Mouse (Mus musculus): ENCODE data around the gene Ugt1a8. TPM values are rescaled to one million over a fixed set of nuclear protein-coding genes. Genes with fewer than 3 reads are reported as not detected.
"Not testable (repeated sequence)": the region's sequence is repeated elsewhere in the genome, so short reads cannot be mapped to it uniquely, and the experiment has no call there.

Gene Ugt1a8
- polyA plus RNA-seq, 1 experiment from 2014 or later: not detected

DNA sequence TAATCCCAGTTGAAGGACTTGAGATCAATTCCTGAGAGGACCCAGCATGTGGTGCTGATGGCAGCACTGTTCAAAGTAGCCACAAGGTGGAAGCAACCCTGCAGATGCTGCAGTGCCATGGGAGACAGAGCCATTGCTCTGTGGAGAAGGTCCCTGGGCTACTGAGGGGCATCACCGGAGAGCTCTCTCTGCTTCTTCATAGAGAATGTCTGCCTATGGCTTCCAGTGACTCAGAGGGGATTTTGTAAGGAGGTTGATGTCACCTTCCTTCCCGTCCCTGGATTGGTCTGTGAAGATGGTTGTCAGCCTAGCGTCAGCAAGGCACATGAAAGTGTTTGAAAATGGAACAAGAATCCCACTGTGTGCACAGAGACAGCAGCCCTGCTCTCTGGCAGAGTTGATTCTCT is 6.7 kb downstream of the Ugt1a8 start:
- not testable (repeated sequence) for H3K9me3 ChIP-seq (replicated peaks); ATAC-seq (ENCODE audit: low FRiP score); H3K36me3 ChIP-seq; H3K27ac ChIP-seq; H3K4me2 ChIP-seq (replicated peaks); H3K9ac ChIP-seq; H3K4me3 ChIP-seq; H3K27me3 ChIP-seq; H3K4me1 ChIP-seq
- WGBS: 76% methylated on average over 3 of the region's 3 CpGs

DNA sequence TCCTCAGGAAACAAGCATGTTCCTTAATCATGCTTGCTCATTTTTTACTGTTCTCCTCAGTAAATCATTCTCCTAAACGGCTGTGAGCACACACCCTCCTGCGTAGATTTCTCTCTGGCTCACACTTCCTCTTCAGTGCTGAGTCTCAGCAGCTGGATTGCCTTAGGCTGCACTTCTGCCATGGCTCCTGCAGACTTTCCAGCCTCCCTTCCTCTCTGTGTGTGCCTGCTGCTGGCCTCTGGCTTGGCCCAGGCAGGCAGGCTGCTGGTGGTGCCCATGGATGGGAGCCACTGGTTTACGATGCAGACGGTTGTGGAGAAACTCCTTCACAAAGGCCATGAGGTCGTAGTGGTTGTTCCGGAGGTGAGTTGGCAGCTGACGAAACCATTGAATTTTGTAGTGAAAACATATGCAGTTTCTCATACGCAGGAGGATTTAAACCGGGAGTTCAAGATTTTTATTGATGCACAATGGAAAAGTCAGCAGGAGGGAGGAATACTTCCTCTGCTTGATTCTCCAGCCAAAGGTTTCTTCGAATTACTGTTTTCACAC is 7.4 kb downstream of the Ugt1a8 start, which contains the start of gene Ugt1a7c:
Gene Ugt1a7c, plus strand, starts transcription at position 122 of the 552 bp plus-strand sequence.
- Histone ChIP-seq H3K9me3 (replicated peaks) (no peaks in the 10 kb centered on the region), H3K36me3 (no peaks in the 10 kb centered on the region), H3K27ac (no peak within 1 kb of the TSS), H3K4me3 (no peak within 1 kb of the TSS), H3K27me3 (no peaks in the 10 kb centered on the region), H3K9ac (no peak within 1 kb of the TSS), H3K4me1 (no peaks in the 10 kb centered on the region), H3K4me2 (replicated peaks) (no peak within 1 kb of the TSS)
- WGBS: 64% methylated on average over 10 of the region's 10 CpGs
- no peak for ATAC-seq (ENCODE audit: low FRiP score)

DNA sequence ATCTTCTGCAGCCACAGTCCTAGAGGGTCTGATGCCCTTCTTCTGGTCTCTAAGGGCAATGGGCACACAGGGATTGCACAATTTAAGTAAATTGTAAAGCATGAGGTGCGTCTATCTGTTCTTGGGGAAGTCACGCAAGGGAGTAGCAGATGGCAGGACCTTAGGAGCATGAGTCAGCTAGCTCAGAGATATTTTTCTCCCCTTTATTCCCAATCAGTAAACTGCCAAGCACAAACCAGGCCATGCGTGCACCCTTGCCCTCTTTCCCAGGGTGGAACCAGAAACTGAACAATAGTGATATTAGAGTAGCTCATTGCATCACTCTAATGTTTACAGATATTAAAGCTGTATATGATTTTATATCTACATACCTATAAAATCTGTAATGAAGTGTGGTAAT is 10.9 kb downstream of the Ugt1a8 start:
- not testable (repeated sequence) for H3K4me1 ChIP-seq; H3K4me3 ChIP-seq; ATAC-seq (ENCODE audit: low FRiP score); H3K27me3 ChIP-seq; H3K9me3 ChIP-seq (replicated peaks); H3K27ac ChIP-seq; H3K36me3 ChIP-seq; H3K9ac ChIP-seq; H3K4me2 ChIP-seq (replicated peaks)
- 92% methylated on average over 3 of the region's 3 CpGs for WGBS

DNA sequence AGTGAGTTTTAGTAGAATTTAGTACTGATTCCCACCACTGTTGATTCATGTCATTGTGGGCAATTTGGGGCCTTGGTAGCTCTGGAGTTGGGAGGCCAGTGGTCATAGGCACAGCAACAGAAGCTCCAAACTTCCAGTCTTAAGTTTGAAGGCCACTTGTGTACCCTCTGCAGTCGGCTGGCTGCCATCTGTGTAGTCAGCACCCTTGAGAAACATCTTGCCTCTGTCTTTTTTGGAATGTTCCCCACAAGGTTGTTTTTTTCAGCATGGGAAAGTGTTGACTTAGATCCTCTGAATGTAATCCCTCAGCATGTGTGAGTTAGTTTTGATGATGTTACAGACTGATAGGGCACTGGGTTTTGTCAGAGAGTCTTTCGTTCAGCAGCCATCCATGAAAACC is 12.1 kb downstream of the Ugt1a8 start:
- not testable (repeated sequence) for H3K27ac ChIP-seq; H3K9me3 ChIP-seq (replicated peaks); H3K4me1 ChIP-seq; H3K4me3 ChIP-seq; H3K9ac ChIP-seq; ATAC-seq (ENCODE audit: low FRiP score); H3K27me3 ChIP-seq; H3K4me2 ChIP-seq (replicated peaks); H3K36me3 ChIP-seq
- 82% methylated on average over 2 of the region's 2 CpGs for WGBS

DNA sequence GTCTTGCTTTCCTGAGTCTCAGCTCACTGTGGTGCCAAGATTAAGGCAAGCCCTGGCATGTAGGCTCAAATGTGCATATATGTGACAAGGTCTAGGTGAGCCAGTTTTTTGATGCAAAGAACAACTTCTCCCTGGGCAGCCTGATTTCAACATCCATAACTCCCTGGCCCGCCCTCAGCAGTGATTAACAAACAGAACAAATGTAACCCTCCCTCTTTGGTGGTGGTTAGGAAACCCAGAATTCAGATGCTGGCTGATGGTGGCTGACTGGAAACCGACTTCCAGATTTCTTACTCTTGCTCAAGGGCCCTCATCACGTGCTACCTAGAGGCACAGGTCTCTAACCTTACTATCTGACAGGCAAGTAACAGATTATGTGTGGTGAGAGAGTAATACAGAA is 15.4 kb downstream of the Ugt1a8 start, which contains the start of gene Ugt1a6b:
Gene Ugt1a6b, plus strand, starts transcription at position 234 of the 400 bp plus-strand sequence.
- not testable (repeated sequence) for H3K4me3 ChIP-seq; H3K9ac ChIP-seq; H3K4me1 ChIP-seq; ATAC-seq (ENCODE audit: low FRiP score); H3K9me3 ChIP-seq (replicated peaks); H3K27me3 ChIP-seq; H3K27ac ChIP-seq; H3K36me3 ChIP-seq; H3K4me2 ChIP-seq (replicated peaks)
- 54% methylated on average over 3 of the region's 3 CpGs for WGBS

DNA sequence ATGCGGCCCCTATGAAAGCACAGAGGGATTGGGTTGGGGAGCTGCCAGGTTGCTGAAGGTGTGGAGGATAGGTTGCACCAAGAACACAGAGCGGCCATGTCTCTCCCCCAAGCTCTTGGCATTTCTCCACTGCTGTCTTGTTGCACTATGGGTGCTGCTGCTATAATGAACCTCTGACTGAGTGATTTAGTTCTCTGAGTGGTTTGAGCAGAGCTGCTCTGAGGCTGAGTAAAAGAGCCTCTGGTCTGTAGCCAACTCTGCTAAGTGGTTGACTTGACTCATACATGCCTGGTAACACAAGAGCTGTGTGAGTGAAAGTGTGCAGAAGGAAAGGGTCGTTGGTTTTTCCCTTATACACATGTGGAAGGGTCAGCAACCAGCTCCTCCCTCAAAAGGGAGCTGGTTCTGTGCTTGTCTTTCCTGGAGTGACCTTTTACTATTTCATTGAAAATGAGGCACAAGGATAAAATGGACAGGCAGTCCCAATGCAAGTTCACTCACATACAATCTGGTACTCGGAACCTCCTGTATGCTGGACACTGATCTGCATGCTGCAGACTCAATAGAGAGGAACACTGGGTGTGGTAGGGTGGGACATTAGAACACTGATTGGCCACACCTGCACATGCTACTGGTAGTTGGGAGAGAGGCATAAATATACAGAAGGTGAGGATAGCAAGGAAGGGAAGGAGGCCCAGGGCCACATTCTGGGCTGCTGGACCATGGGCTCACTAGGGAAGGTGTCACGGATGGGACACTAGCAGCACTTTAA is 16.3 kb downstream of the Ugt1a8 start:
- not testable (repeated sequence) for H3K27ac ChIP-seq; H3K36me3 ChIP-seq; H3K9me3 ChIP-seq (replicated peaks); H3K4me3 ChIP-seq; H3K4me2 ChIP-seq (replicated peaks); H3K9ac ChIP-seq; H3K27me3 ChIP-seq; ATAC-seq (ENCODE audit: low FRiP score); H3K4me1 ChIP-seq
- 90% methylated on average over 5 of the region's 5 CpGs for WGBS

DNA sequence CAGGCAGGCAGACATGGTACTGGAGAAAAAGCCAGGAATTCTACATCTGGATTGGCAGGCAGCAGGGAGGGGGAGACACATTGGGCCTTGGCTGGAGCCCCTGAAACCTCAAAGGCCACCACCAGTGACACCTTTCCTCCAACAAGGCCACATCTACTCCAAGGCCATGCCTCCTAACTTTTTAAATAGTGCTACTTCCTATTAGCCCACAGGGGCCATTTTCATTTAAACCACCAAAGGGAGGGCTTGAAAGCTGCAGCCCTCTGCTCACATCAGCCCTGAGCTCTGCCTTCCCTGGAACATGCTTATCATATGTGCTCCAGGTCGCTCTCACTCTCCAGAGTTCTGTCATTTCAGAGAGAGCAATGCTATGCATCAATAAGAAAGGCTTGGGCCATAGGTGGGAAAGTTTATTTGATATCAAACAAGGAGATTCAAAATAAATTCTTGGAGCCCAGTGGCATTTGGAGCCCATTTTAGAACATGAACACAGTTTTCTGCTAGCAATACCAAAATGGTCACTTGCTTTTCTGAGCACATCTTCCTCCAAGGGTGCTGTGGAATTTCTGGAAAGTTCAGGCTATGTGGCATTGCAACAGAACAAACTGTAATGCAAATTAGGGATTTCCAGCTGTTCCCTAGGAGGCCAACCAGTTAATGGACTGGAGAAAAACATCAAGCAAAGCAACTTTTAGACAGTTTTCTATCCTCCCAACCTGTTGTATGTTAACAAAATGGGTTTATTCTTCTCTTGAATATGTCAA is 17.2 kb downstream of the Ugt1a8 start:
- 100% methylated on average over 1 of the region's 1 CpGs for WGBS
- Histone ChIP-seq H3K4me2 (replicated peaks) (no peak overlapping the region), H3K27me3 (no peaks in the 10 kb centered on the region), H3K4me3 (no peak overlapping the region), H3K4me1 (no peaks in the 10 kb centered on the region), H3K36me3 (no peaks in the 10 kb centered on the region), H3K27ac (no peak overlapping the region), H3K9ac (no peak overlapping the region), H3K9me3 (replicated peaks) (no peaks in the 10 kb centered on the region)
- ATAC-seq (ENCODE audit: low FRiP score): no peak

DNA sequence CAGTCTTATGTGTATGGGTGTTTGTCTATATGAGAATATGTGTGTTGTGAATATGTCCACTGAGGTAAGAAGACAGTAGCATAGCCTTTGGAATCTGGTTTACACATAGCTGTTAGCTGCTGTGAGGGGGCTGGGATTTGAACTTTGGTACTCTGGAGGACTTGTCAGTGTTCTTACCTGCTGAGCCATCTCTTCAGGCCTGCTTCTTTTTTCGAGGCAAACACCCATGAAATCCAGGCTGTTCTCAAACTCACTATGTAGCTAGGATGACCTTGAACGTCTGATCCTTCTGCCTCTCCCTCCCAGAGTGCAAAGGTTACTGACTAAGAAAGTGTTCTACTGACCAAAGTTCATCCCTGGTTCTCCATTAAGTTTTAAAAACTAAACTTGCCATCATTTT is 18.0 kb downstream of the Ugt1a8 start:
- Histone ChIP-seq H3K4me3 (no peak overlapping the region), H3K9me3 (replicated peaks) (no peaks in the 10 kb centered on the region), H3K4me2 (replicated peaks) (no peak overlapping the region), H3K27me3 (no peaks in the 10 kb centered on the region), H3K4me1 (no peaks in the 10 kb centered on the region), H3K36me3 (no peaks in the 10 kb centered on the region), H3K9ac (no peak overlapping the region), H3K27ac (no peak overlapping the region)
- whole genome bisulfite sequencing: 61% methylated on average over 2 of the region's 2 CpGs
- no peak for ATAC-seq (ENCODE audit: low FRiP score)

DNA sequence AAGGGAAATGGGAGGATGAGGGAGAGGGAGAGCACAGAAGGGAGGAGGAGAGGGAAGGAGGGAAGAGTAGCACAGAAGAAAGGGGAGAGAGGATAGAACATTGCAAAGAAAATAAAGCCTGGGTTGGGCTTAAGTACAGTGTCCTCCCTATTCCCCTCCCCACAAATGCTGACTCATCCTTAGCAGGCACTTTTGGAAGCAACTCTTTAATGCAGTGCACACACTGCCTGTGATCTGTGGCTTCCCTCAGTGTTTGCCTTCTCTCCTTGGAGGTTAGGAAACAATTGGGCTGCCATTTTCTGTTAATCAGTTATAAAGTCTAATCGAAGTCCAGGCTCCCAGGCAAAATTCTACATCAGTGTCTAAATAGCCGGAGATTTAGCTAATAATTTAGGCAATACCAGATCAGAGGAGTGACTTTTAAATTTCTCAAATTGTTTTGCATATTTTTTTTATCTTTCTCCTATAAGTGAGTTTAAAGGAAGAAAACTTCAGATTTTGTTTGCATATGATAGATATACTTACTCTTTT is 21.5 kb downstream of the Ugt1a8 start:
- not testable (repeated sequence) for H3K4me2 ChIP-seq (replicated peaks); H3K36me3 ChIP-seq; H3K9ac ChIP-seq; H3K4me1 ChIP-seq; H3K27me3 ChIP-seq; ATAC-seq (ENCODE audit: low FRiP score); H3K4me3 ChIP-seq; H3K9me3 ChIP-seq (replicated peaks); H3K27ac ChIP-seq
- WGBS: 84% methylated on average over 2 of the region's 2 CpGs

DNA sequence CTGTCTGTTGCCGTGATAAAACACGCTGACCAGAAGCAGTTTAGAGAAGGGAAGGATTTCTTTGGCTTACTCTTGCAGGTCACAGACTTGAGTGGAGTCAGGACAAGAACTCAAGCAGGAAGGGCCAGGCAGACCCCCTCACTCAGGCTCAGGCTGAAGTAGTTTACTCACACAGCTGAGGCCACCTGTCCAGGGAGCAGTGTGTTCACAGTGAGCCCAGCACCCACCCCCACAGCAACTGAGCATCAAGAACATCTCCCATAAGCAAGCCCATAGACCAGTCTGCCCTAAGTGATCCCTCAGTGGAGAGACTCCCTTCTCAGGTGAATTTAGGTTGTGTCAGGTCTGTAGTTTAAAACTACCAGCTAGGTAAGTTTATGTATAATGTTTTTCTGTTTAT is 22.0 kb downstream of the Ugt1a8 start:
- H3K36me3 ChIP-seq; H3K4me2 ChIP-seq (replicated peaks); H3K9ac ChIP-seq; H3K4me1 ChIP-seq; H3K27me3 ChIP-seq; ATAC-seq (ENCODE audit: low FRiP score); H3K27ac ChIP-seq; H3K4me3 ChIP-seq; H3K9me3 ChIP-seq (replicated peaks): not testable (repeated sequence)
- 84% methylated on average over 2 of the region's 2 CpGs for WGBS

DNA sequence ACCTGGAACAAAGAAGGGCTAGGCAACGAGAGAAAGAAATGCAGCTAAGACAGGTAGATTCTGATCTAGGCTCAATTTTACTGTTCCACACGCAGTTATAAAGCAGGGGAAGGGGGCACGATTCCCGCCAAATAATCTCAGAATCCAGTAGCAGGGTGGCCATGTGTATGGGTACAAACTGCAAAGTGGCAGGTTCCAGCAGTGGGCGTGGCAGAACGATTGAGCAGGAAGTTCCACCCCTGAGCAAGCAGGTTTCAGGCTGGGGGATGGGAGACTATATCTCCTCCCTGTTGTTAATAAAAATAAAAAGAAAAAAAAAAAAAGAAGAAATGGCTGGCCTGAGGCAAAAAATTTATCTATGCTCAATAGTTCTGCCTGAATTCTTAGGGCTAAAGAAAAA is 25.2 kb downstream of the Ugt1a8 start:
- not testable (repeated sequence) for H3K9me3 ChIP-seq (replicated peaks); H3K27me3 ChIP-seq; H3K4me3 ChIP-seq; H3K4me2 ChIP-seq (replicated peaks); H3K4me1 ChIP-seq; H3K9ac ChIP-seq; H3K36me3 ChIP-seq; H3K27ac ChIP-seq; ATAC-seq (ENCODE audit: low FRiP score)
- 92% methylated on average over 6 of the region's 6 CpGs for WGBS

DNA sequence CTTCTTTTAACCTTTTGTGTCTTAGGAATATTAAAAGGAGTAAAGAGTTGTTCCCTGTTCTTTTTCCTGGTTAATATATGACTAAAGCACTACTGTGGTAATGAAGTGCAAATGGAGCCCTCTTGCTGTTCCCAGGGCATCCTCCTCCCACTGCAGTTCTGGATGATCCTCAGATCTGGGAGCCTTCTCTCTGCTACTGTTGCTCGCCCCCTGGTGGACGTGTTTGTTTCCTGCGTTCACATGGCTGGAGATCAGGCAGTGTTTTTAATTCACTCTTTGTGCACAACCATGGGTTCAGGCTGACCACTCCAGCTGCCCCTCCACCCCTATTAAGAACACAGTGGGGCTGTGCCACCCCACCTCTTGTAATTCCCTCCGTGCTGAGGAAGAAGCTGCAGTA is 32.9 kb downstream of the Ugt1a8 start:
- not testable (repeated sequence) for H3K27me3 ChIP-seq; H3K9me3 ChIP-seq (replicated peaks); H3K36me3 ChIP-seq; H3K4me3 ChIP-seq; H3K4me1 ChIP-seq; H3K27ac ChIP-seq; H3K4me2 ChIP-seq (replicated peaks); H3K9ac ChIP-seq; ATAC-seq (ENCODE audit: low FRiP score)
- WGBS: 13% methylated on average over 4 of the region's 4 CpGs

All from hindbrain, embryonic 12.5 days (tissue).